Mouse (Mus musculus) midbrain, embryonic 16.5 days (tissue): ENCODE data around the gene Stk38l. TPM values are rescaled to one million over a fixed set of nuclear protein-coding genes. Genes with fewer than 3 reads are reported as not detected.

ENCODE experiments used
- ATAC-seq: fragments of 200-750 bp; cut with Nextera tagmentation; 2 replicates; pipeline ENCODE4 v1.8.0; 2017; ENCODE audit warnings: moderate TSS enrichment
- H3K27ac ChIP-seq: fragments of 300-500 bp; sonication (generic); 2 replicates; pipeline ENCODE4 v1.5.1; 2014; ENCODE audit warnings: mild to moderate bottlenecking, low read length, mixed read lengths
- H3K27me3 ChIP-seq: fragments of 300-500 bp; sonication (generic); 2 replicates; pipeline ENCODE4 v1.6.1; 2014; ENCODE audit warnings: low read depth, low read length, mixed read lengths; ENCODE audit not compliant: control insufficient read depth, insufficient read depth
- H3K36me3 ChIP-seq: fragments of 300-500 bp; sonication (generic); 2 replicates; pipeline ENCODE4 v1.6.1; 2014; ENCODE audit warnings: mild to moderate bottlenecking, low read length, moderate library complexity, mixed read lengths; ENCODE audit not compliant: control insufficient read depth, insufficient read depth
- H3K4me1 ChIP-seq: fragments of 300-500 bp; sonication (generic); 2 replicates; pipeline ENCODE4 v1.6.1; 2014; ENCODE audit warnings: mild to moderate bottlenecking, low read length, mixed read lengths; ENCODE audit not compliant: control insufficient read depth, insufficient read depth
- H3K4me2 ChIP-seq: fragments of 300-500 bp; sonication (generic); 2 replicates; pipeline ENCODE4 v1.6.1; 2014; ENCODE audit warnings: mild to moderate bottlenecking, low read length, mixed read lengths
- H3K4me3 ChIP-seq: fragments of 300-500 bp; sonication (generic); 2 replicates; pipeline ENCODE4 v1.5.1; 2014; ENCODE audit warnings: low read depth, mild to moderate bottlenecking, low read length, moderate library complexity, mixed read lengths
- H3K9ac ChIP-seq: fragments of 300-500 bp; sonication (generic); 2 replicates; pipeline ENCODE4 v1.6.1; 2014; ENCODE audit warnings: low read depth, low read length, mixed read lengths
- H3K9me3 ChIP-seq: fragments of 300-500 bp; sonication (generic); replicated peaks from 2 replicates; pipeline ENCODE4 v1.6.1; 2014; ENCODE audit warnings: mild to moderate bottlenecking, low read length, mixed read lengths; ENCODE audit not compliant: control insufficient read depth, poor library complexity, severe bottlenecking
- whole genome bisulfite sequencing: fragments of 180-500 bp; shearing (Covaris S2); extraction: QIAGEN DNeasy Blood & Tissue Kit; methylation state at CpG from one replicate; pipeline ENCODE4 v1.1.7; 2014; 5-methylcytosine and 5-hydroxymethylcytosine counted together
- polyA plus RNA-seq: library from polyadenylated mRNA; unstranded; fragments of >200 nt; fragmentation: Nextera tagmentation; extraction: Ambion mirVana; gene quantifications from 2 replicates; pipeline ENCODE4 v1.2.1, GENCODE M21; 2015

Gene Stk38l
- 14.4 and 15.8 TPM in 2 replicates for polyA plus RNA-seq

GRCm38 (mm10) chr6:146724581-146725383 is at the start of gene Stk38l:
Stk38l (plus strand) TSS chr6:146724995.
- H3K4me1 ChIP-seq, result peaks cover 7% of the 10 kb centered on the region
- H3K4me3 ChIP-seq, result peak within 1 kb of the TSS; percentile 86
- H3K9me3 ChIP-seq, result no peaks in the 10 kb centered on the region
- H3K36me3 ChIP-seq, result no peaks in the 10 kb centered on the region
- peak; percentile 98 for ATAC-seq
- no peaks in the 10 kb centered on the region for H3K27me3 ChIP-seq
- H3K27ac ChIP-seq, result peak within 1 kb of the TSS; percentile 89
- peak within 1 kb of the TSS; percentile 88 for H3K4me2 ChIP-seq
- WGBS, result 2% methylated on average over 69 of the region's 87 CpGs
- H3K9ac ChIP-seq, result peak within 1 kb of the TSS; percentile 81

GRCm38 (mm10) chr6:146676904-146677303 is 47.9 kb upstream of the Stk38l start:
- 87% methylated on average over 10 of the region's 10 CpGs for WGBS
- no peaks in the 10 kb centered on the region for H3K27me3 ChIP-seq
- H3K9ac ChIP-seq, result no peak overlapping the region

GRCm38 (mm10) chr6:146678136-146679070 is 46.4 kb upstream of the Stk38l start:
- no peaks in the 10 kb centered on the region for H3K9me3 ChIP-seq
- no peak overlapping the region for H3K4me3 ChIP-seq
- H3K4me2 ChIP-seq, result no peak overlapping the region
- H3K27me3 ChIP-seq, result no peaks in the 10 kb centered on the region
- H3K4me1 ChIP-seq, result no peaks in the 10 kb centered on the region
- WGBS, result 83% methylated on average over 10 of the region's 10 CpGs
- H3K36me3 ChIP-seq, result no peaks in the 10 kb centered on the region
- no peak overlapping the region for H3K9ac ChIP-seq
- no peak for ATAC-seq
- no peak overlapping the region for H3K27ac ChIP-seq

More at GRCm38 (mm10) chr6:146676904-146677303, 47.9 kb upstream of the Stk38l start:
- H3K4me1 ChIP-seq, result no peaks in the 10 kb centered on the region
- no peak overlapping the region for H3K27ac ChIP-seq
- H3K36me3 ChIP-seq, result no peaks in the 10 kb centered on the region
- ATAC-seq, result no peak
- no peaks in the 10 kb centered on the region for H3K9me3 ChIP-seq
- H3K4me3 ChIP-seq, result no peak overlapping the region
- no peak overlapping the region for H3K4me2 ChIP-seq

- no peak for ATAC-seq
- Histone ChIP-seq H3K9ac (no peak overlapping the region), H3K9me3 (no peaks in the 10 kb centered on the region), H3K4me2 (no peak overlapping the region), H3K27ac (no peak overlapping the region), H3K27me3 (no peaks in the 10 kb centered on the region), H3K4me1 (no peaks in the 10 kb centered on the region), H3K4me3 (no peak overlapping the region), H3K36me3 (no peaks in the 10 kb centered on the region)
- 66% methylated on average over 4 of the region's 4 CpGs for WGBS
Observed at GRCm38 (mm10) chr6:146683881-146684280, 40.9 kb upstream of the Stk38l start.

- H3K9me3 ChIP-seq, result no peaks in the 10 kb centered on the region
- H3K36me3 ChIP-seq, result no peaks in the 10 kb centered on the region
- ATAC-seq, result no peak
- H3K4me3 ChIP-seq, result no peak overlapping the region
- 82% methylated on average over 17 of the region's 17 CpGs for WGBS
- H3K4me2 ChIP-seq, result no peak overlapping the region
- no peaks in the 10 kb centered on the region for H3K27me3 ChIP-seq
- H3K9ac ChIP-seq, result no peak overlapping the region
- no peak overlapping the region for H3K27ac ChIP-seq
- no peaks in the 10 kb centered on the region for H3K4me1 ChIP-seq
Observed at GRCm38 (mm10) chr6:146685781-146686308, 39.0 kb upstream of the Stk38l start.

GRCm38 (mm10) chr6:146686463-146687196 is 38.2 kb upstream of the Stk38l start:
- Histone ChIP-seq H3K9me3 (no peaks in the 10 kb centered on the region), H3K9ac (no peak overlapping the region), H3K27ac (no peak overlapping the region), H3K36me3 (no peaks in the 10 kb centered on the region), H3K4me1 (no peaks in the 10 kb centered on the region), H3K4me2 (no peak overlapping the region), H3K4me3 (no peak overlapping the region), H3K27me3 (no peaks in the 10 kb centered on the region)
- no peak for ATAC-seq
- WGBS, result 86% methylated on average over 5 of the region's 5 CpGs

- ATAC-seq, result no peak
- no peak overlapping the region for H3K9ac ChIP-seq
- H3K4me1 ChIP-seq, result no peaks in the 10 kb centered on the region
- no peak overlapping the region for H3K4me3 ChIP-seq
- no peaks in the 10 kb centered on the region for H3K9me3 ChIP-seq
- no peak overlapping the region for H3K4me2 ChIP-seq
- H3K27ac ChIP-seq, result no peak overlapping the region
- H3K36me3 ChIP-seq, result no peaks in the 10 kb centered on the region
- WGBS, result 89% methylated on average over 7 of the region's 7 CpGs
- no peaks in the 10 kb centered on the region for H3K27me3 ChIP-seq
Observed at GRCm38 (mm10) chr6:146688010-146688409, 36.8 kb upstream of the Stk38l start.

- WGBS, result 75% methylated on average over 5 of the region's 5 CpGs
- no peaks in the 10 kb centered on the region for H3K9me3 ChIP-seq
- no peak overlapping the region for H3K4me2 ChIP-seq
- H3K36me3 ChIP-seq, result no peaks in the 10 kb centered on the region
- ATAC-seq, result no peak
- no peak overlapping the region for H3K4me3 ChIP-seq
- H3K27me3 ChIP-seq, result no peaks in the 10 kb centered on the region
- H3K4me1 ChIP-seq, result no peaks in the 10 kb centered on the region
- no peak overlapping the region for H3K27ac ChIP-seq
- no peak overlapping the region for H3K9ac ChIP-seq
Observed at GRCm38 (mm10) chr6:146688861-146689260, 35.9 kb upstream of the Stk38l start.
